Mouse (Mus musculus) heart, adult 2 months (tissue): ENCODE data around the gene Fance. TPM values are rescaled to one million over a fixed set of nuclear protein-coding genes. Genes with fewer than 3 reads are reported as not detected.
"Not testable (repeated sequence)": the region's sequence is repeated elsewhere in the genome, so short reads cannot be mapped to it uniquely, and the experiment has no call there.

Experiments
- DNase-seq, 2 experiments: peaks; one replicate each; pipeline ENCODE4 v3.0.0; 2021
- H3K27ac ChIP-seq: fragments of 200-600 bp; 2 replicates; pipeline ENCODE4 v1.8.1; 2022
- H3K27me3 ChIP-seq: fragments of 200-500 bp; 2 replicates; pipeline ENCODE4 v1.6.1; 2012; ENCODE audit warnings: mild to moderate bottlenecking, low read length, inconsistent platforms, mixed read lengths; ENCODE audit not compliant: control insufficient read depth, insufficient read depth
- H3K36me3 ChIP-seq: fragments of 200-500 bp; 2 replicates; pipeline ENCODE4 v1.6.1; 2012; ENCODE audit warnings: low read length, inconsistent platforms; ENCODE audit not compliant: control insufficient read depth, insufficient read depth
- H3K4me1 ChIP-seq: fragments of 200-500 bp; 2 replicates; pipeline ENCODE4 v1.6.1; 2011; ENCODE audit warnings: low read length; ENCODE audit not compliant: control insufficient read depth, insufficient read depth
- H3K4me3 ChIP-seq: fragments of 200-600 bp; 2 replicates; pipeline ENCODE4 v1.8.1; 2022
- H3K79me2 ChIP-seq: fragments of 200-500 bp; replicated peaks from 2 replicates; pipeline ENCODE4 v1.6.1; 2012; ENCODE audit warnings: mild to moderate bottlenecking, inconsistent platforms, low read length, moderate library complexity, mixed read lengths; ENCODE audit not compliant: control insufficient read depth, insufficient read depth
- H3K9ac ChIP-seq: fragments of 200-500 bp; 2 replicates; pipeline ENCODE4 v1.6.1; 2012; ENCODE audit warnings: low read depth, mild to moderate bottlenecking, control low read depth, inconsistent platforms, low read length, mixed read lengths
- CTCF ChIP-seq: fragments of 200-600 bp; IDR thresholded peaks from 2 replicates; pipeline ENCODE4 v1.8.1; 2022; ENCODE audit warnings: antibody characterized with exemption, mild to moderate bottlenecking, moderate library complexity
- EP300 ChIP-seq: fragments of 200-500 bp; IDR thresholded peaks from 2 replicates; pipeline ENCODE4 v1.6.1; 2011; ENCODE audit warnings: low read depth, low read length, control low read depth; ENCODE audit not compliant: insufficient read depth
- POLR2A ChIP-seq: fragments of 200-500 bp; IDR thresholded peaks from 2 replicates; pipeline ENCODE4 v1.6.1; 2011; ENCODE audit warnings: mild to moderate bottlenecking, low read depth, low read length, control low read depth; ENCODE audit not compliant: insufficient read depth
- WGBS: fragments of 180-500 bp; shearing (Covaris S2); methylation state at CpG from one replicate; pipeline ENCODE4 v1.1.7; 2018; 5-methylcytosine and 5-hydroxymethylcytosine counted together
- intact Hi-C: fragments of 180-260 bp; cut with DNase I; formaldehyde crosslinking; loops from one replicate; pipeline ENCODE4 v1.15.1; 2025
- polyA plus RNA-seq: library from polyadenylated mRNA; depleted of rRNA; stranded (reverse); fragments of >200 nt; gene quantifications from 2 replicates; pipeline ENCODE4 v1.2.3, GENCODE M21; 2012
- total RNA-seq, 2 experiments: library from RNA; stranded (reverse); gene quantifications; 2 replicates each; pipeline ENCODE4 v1.2.3; 2021

Gene Fance
- total and polyA plus RNA-seq, 3 experiments, result 11.2 to 12.0 (median 11.8) TPM

DNA sequence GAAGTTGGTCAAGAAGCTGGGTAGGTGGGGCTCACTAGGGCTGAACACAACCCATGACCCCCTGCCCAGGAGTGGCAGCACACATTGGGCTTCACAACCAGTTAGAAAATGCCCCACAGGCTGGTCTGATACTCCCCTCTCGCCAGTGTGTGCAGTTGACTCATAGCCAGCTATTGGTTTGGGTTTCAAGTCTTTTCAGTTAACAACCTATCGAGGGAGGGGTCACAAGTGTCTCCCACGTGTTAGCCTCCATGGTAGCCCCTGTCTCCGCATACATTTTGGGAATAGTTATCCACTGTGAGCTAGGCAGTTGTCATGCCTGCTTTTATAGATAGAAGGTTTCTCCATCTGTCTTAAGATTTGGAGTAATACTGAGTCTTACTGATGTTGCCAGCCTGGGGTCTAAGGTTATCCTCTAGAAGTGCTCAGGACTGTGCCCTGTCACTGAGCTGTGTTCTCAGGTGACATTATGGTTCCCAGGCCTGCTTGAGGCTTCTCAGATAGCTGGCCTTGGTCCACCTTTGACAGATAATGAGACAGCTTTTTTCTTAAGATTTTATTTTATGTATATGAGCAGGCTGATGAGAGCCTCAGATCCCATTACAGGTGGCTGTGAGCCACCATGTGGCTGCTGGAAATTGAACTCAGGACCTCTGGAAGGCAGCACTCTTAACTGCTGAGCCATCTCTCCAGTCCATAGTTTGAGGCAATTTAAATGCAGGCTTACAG lies 16.3 kb downstream of the Fance start:
- H3K36me3 ChIP-seq, result peaks cover 4% of the 10 kb centered on the region; the same call in 1 of the 2 replicates
- H3K4me1 ChIP-seq, result peaks cover 2% of the 10 kb centered on the region
- intact Hi-C loops, result loop anchor here (2.0 to 5.0 kb wide), 2 partner anchors 17 to 198 kb away; partner anchors contain the start of gene Fance
- no peak for DNase-seq
- 25% methylated on average over 4 of the region's 4 CpGs for WGBS
- H3K9ac ChIP-seq, result peak overlapping the region; percentile 70
- H3K27ac ChIP-seq, result no peak overlapping the region; the same call in 1 of the 2 replicates
- no peaks in the 10 kb centered on the region for H3K79me2 ChIP-seq
- H3K4me3 ChIP-seq, result peak overlapping the region; percentile 89
- TF ChIP-seq POLR2A (0 out of 2 replicates have a peak, but pooled peaks have one; percentile 9), CTCF (no peak), EP300 (no peak)
- H3K27me3 ChIP-seq, result no peaks in the 10 kb centered on the region

- Histone ChIP-seq H3K4me1 (peaks cover 2% of the 10 kb centered on the region), H3K27me3 (no peaks in the 10 kb centered on the region), H3K27ac (no peak overlapping the region), H3K9ac (no peak overlapping the region), H3K36me3 (peaks cover 4% of the 10 kb centered on the region; the same call in 1 of the 2 replicates), H3K79me2 (no peaks in the 10 kb centered on the region), H3K4me3 (no peak overlapping the region)
- intact Hi-C loops, result no loop called here
- no peak for DNase-seq
- WGBS, result 62% methylated on average over 2 of the region's 2 CpGs
- TF ChIP-seq POLR2A (no peak), EP300 (no peak), CTCF (no peak)
These were observed 16.9 kb downstream of the Fance start for GRCm38 (mm10) chr17:28330232-28330546.

DNA sequence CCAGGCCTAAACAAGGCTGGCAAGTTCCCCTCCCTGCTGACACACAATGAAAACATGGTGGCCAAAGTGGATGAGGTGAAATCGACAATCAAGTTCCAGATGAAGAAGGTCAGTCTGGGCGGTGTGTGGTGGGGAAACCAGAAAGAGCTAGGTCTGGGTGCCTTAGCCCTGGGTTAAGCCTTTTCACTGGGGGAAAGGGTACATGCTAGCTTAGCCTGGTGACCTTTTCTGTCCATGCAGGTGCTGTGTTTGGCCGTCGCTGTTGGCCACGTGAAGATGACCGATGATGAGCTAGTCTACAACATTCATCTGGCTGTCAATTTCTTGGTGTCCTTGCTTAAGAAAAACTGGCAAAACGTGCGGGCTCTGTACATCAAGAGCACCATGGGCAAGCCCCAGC lies 17.3 kb downstream of the Fance start:
- H3K4me1 ChIP-seq, H3K27ac ChIP-seq, H3K27me3 ChIP-seq, H3K4me3 ChIP-seq, H3K79me2 ChIP-seq, H3K9ac ChIP-seq, DNase-seq, H3K36me3 ChIP-seq, intact Hi-C loops: not testable (repeated sequence)
- WGBS, result 71% methylated on average over 8 of the region's 8 CpGs

GRCm38 (mm10) chr17:28331241-28332112 lies 18.2 kb downstream of the Fance start:
- Histone ChIP-seq H3K4me3 (no peak overlapping the region), H3K36me3 (peaks cover 4% of the 10 kb centered on the region; the same call in 1 of the 2 replicates)
- TF ChIP-seq POLR2A (peak; percentile 5; the same call in 1 of the 2 replicates), EP300 (no peak), CTCF (no peak)

GRCm38 (mm10) chr17:28332113-28332914 lies 19.0 kb downstream of the Fance start:
- intact Hi-C loops, result no loop called here
- no peak overlapping the region for H3K9ac ChIP-seq
- DNase-seq, result no peak
- TF ChIP-seq POLR2A (no peak), CTCF (no peak), EP300 (no peak)
- no peak overlapping the region for H3K27ac ChIP-seq
- no peaks in the 10 kb centered on the region for H3K79me2 ChIP-seq
- 60% methylated on average over 13 of the region's 13 CpGs for WGBS
- H3K4me1 ChIP-seq, result peaks cover 2% of the 10 kb centered on the region
- peaks cover 4% of the 10 kb centered on the region; the same call in 1 of the 2 replicates for H3K36me3 ChIP-seq
- H3K4me3 ChIP-seq, result no peak overlapping the region
- H3K27me3 ChIP-seq, result no peaks in the 10 kb centered on the region

More at GRCm38 (mm10) chr17:28331241-28332112, 18.2 kb downstream of the Fance start:
- H3K27ac ChIP-seq, result no peak overlapping the region
- intact Hi-C loops, result no loop called here
- WGBS, result 73% methylated on average over 7 of the region's 7 CpGs
- DNase-seq, result no peak
- no peak overlapping the region for H3K9ac ChIP-seq
- no peaks in the 10 kb centered on the region for H3K27me3 ChIP-seq
- no peaks in the 10 kb centered on the region for H3K79me2 ChIP-seq
- H3K4me1 ChIP-seq, result peaks cover 2% of the 10 kb centered on the region
